Mouse (Mus musculus): ENCODE measurements around the gene Sh3bgrl2.
"Not testable (repeated sequence)": the region's sequence is repeated elsewhere in the genome, so short reads cannot be mapped to it uniquely, and the experiment has no call there.

Gene Sh3bgrl2

GRCm38 (mm10) chr9:83547830-83548689 lies at the start of gene Sh3bgrl2:
Gene Sh3bgrl2, plus strand, starts transcription at chr9:83548327.
- Histone ChIP-seq H3K27me3 (ENCODE audit: control insufficient read depth, insufficient read depth, low read length, poor library complexity, severe bottlenecking) (no peaks in the 10 kb centered on the region), H3K36me3 (ENCODE audit: control insufficient read depth, insufficient read depth, low read length, poor library complexity, severe bottlenecking) (no peaks in the 10 kb centered on the region)
- DNase-seq (ENCODE audit: low read depth, low spot score): peak; percentile 61

DNA sequence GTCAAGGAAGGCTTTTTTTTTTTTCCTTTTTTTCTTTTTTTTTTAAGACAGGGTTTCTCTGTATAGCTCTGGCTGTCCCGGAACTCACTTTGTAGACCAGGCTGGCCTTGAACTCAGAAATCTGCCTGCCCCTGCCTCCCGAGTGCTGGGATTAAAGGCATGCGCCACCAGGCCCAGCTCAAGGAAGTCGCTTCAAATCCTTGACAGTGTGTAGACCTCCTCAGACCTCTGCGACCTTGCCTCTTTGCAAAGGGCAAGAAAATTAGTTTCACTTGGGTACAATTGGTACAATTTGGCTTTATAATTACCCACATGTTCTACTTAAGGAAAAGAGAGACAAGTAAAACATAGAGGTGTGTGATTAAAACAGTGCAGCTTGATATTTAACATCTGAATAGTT lies 29.0 kb upstream of the Sh3bgrl2 start:
- H3K36me3 ChIP-seq (ENCODE audit: control insufficient read depth, insufficient read depth, low read length, poor library complexity, severe bottlenecking); DNase-seq (ENCODE audit: low read depth, low spot score); H3K27me3 ChIP-seq (ENCODE audit: control insufficient read depth, insufficient read depth, low read length, poor library complexity, severe bottlenecking): not testable (repeated sequence)

GRCm38 (mm10) chr9:83519510-83520155 lies 28.5 kb upstream of the Sh3bgrl2 start:
- Histone ChIP-seq H3K27me3 (ENCODE audit: control insufficient read depth, insufficient read depth, low read length, poor library complexity, severe bottlenecking) (no peaks in the 10 kb centered on the region), H3K36me3 (ENCODE audit: control insufficient read depth, insufficient read depth, low read length, poor library complexity, severe bottlenecking) (no peaks in the 10 kb centered on the region)
- DNase-seq (ENCODE audit: low read depth, low spot score): no peak

- H3K27me3 ChIP-seq (ENCODE audit: control insufficient read depth, insufficient read depth, low read length, poor library complexity, severe bottlenecking): no peaks in the 10 kb centered on the region
- DNase-seq (ENCODE audit: low read depth, low spot score): no peak
Measured at GRCm38 (mm10) chr9:83527341-83528060, 20.6 kb upstream of the Sh3bgrl2 start.

GRCm38 (mm10) chr9:83533044-83533769 lies 14.9 kb upstream of the Sh3bgrl2 start:
- peak; percentile 9 for DNase-seq (ENCODE audit: low read depth, low spot score)
- Histone ChIP-seq H3K36me3 (ENCODE audit: control insufficient read depth, insufficient read depth, low read length, poor library complexity, severe bottlenecking) (no peaks in the 10 kb centered on the region), H3K27me3 (ENCODE audit: control insufficient read depth, insufficient read depth, low read length, poor library complexity, severe bottlenecking) (no peaks in the 10 kb centered on the region)

More at GRCm38 (mm10) chr9:83527341-83528060, 20.6 kb upstream of the Sh3bgrl2 start:
- no peaks in the 10 kb centered on the region for H3K36me3 ChIP-seq (ENCODE audit: control insufficient read depth, insufficient read depth, low read length, poor library complexity, severe bottlenecking)

DNA sequence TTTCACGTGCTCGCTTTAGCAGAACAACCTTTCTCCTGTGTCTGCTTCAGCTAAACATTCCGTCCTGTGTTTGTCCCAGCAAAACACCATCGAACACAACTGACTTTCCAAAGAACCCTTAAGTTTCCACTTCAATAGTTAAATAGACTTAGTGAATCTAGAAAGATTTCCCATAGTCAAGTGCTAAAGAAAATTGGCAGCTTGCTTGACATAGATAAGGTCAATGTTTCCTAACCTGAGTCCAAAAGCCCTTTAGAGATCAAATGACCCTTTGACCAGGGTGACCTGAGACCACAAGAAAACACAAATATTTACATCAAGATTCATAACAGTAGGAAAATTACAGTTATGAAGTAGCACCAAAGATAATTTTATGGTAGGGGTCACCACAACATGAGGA lies 11.2 kb upstream of the Sh3bgrl2 start:
- no peak for DNase-seq (ENCODE audit: low read depth, low spot score)
- no peaks in the 10 kb centered on the region for H3K36me3 ChIP-seq (ENCODE audit: control insufficient read depth, insufficient read depth, low read length, poor library complexity, severe bottlenecking)
- no peaks in the 10 kb centered on the region for H3K27me3 ChIP-seq (ENCODE audit: control insufficient read depth, insufficient read depth, low read length, poor library complexity, severe bottlenecking)

DNA sequence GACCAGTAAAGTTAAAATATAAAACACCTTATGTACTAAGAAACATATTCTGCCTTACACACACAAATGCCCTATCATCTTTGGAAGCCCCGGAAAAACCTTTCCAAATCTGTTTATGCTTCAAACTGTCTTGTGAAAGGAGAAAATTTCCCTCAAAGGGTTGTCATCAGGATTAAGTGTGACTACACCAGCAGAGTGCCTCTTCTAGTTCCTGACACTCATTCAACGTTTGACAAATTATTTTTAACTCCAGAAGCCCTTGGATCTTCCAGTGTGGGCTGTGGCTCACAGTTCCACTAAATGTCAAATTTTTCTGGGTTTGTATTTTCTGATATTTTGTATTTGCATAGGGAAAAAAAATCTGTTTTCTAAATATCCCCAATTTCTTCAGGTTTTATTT lies 10.6 kb upstream of the Sh3bgrl2 start:
- DNase-seq (ENCODE audit: low read depth, low spot score): no peak
- Histone ChIP-seq H3K36me3 (ENCODE audit: control insufficient read depth, insufficient read depth, low read length, poor library complexity, severe bottlenecking) (no peaks in the 10 kb centered on the region), H3K27me3 (ENCODE audit: control insufficient read depth, insufficient read depth, low read length, poor library complexity, severe bottlenecking) (no peaks in the 10 kb centered on the region)

DNA sequence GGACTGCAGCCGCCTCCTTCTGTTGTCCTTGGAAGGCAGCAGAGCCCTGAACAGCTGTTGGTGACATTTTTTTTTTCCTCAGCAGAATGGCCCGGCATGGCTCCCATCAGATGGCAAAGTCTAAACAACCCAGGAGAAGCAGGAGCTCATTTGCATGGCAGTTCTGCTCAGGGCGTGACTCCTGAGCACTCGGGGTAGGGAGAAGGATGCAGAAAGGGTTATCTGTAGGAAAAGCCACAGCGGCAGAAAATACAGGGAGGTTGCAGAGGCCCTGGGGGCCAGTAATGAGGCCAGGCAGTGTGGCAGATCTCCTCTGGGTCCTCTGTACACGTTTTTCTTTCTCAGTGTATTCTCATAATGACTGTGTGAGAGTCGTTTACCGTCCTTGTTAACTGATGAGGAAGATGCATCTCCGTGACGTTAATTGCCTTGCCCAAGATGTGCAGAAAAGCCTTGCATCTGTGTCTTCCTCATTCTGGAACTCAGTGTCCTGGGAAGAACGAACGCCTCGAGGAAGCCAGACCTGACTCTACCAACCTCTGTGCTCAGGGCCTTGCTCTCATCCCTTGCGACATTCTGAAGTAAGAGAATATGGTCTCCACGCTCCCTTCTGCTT lies 10.1 kb upstream of the Sh3bgrl2 start:
- DNase-seq (ENCODE audit: low read depth, low spot score): no peak
- Histone ChIP-seq H3K36me3 (ENCODE audit: control insufficient read depth, insufficient read depth, low read length, poor library complexity, severe bottlenecking) (no peaks in the 10 kb centered on the region), H3K27me3 (ENCODE audit: control insufficient read depth, insufficient read depth, low read length, poor library complexity, severe bottlenecking) (no peaks in the 10 kb centered on the region)

GRCm38 (mm10) chr9:83539809-83540491 lies 8.2 kb upstream of the Sh3bgrl2 start:
- Histone ChIP-seq H3K27me3 (ENCODE audit: control insufficient read depth, insufficient read depth, low read length, poor library complexity, severe bottlenecking) (no peaks in the 10 kb centered on the region), H3K36me3 (ENCODE audit: control insufficient read depth, insufficient read depth, low read length, poor library complexity, severe bottlenecking) (no peaks in the 10 kb centered on the region)
- no peak for DNase-seq (ENCODE audit: low read depth, low spot score)

GRCm38 (mm10) chr9:83540492-83540857 lies 7.7 kb upstream of the Sh3bgrl2 start:
- DNase-seq (ENCODE audit: low read depth, low spot score): no peak
- Histone ChIP-seq H3K27me3 (ENCODE audit: control insufficient read depth, insufficient read depth, low read length, poor library complexity, severe bottlenecking) (no peaks in the 10 kb centered on the region), H3K36me3 (ENCODE audit: control insufficient read depth, insufficient read depth, low read length, poor library complexity, severe bottlenecking) (no peaks in the 10 kb centered on the region)

GRCm38 (mm10) chr9:83540975-83541374 lies 7.2 kb upstream of the Sh3bgrl2 start:
- Histone ChIP-seq H3K36me3 (ENCODE audit: control insufficient read depth, insufficient read depth, low read length, poor library complexity, severe bottlenecking) (no peaks in the 10 kb centered on the region), H3K27me3 (ENCODE audit: control insufficient read depth, insufficient read depth, low read length, poor library complexity, severe bottlenecking) (no peaks in the 10 kb centered on the region)
- DNase-seq (ENCODE audit: low read depth, low spot score): no peak

DNA sequence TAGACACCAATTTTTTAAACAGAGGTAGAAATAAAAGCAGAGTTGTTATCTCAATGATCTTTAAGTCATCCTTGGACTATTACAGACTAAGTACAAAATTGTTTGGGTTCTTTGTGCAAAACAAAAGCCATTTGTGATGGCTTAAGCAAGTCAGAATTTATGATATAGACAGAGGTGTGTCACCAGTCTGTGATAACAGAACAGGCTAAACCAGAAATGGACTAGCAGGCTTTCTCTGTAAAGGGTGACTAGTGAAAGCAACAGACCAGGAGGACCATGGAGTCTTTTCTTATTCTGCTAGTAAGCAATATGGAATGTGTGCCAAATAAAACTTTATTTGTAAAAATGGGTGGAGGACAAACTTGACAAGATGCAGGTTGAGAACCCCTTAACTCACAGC lies 2.9 kb upstream of the Sh3bgrl2 start:
- no peak for DNase-seq (ENCODE audit: low read depth, low spot score)
- Histone ChIP-seq H3K27me3 (ENCODE audit: control insufficient read depth, insufficient read depth, low read length, poor library complexity, severe bottlenecking) (no peaks in the 10 kb centered on the region), H3K36me3 (ENCODE audit: control insufficient read depth, insufficient read depth, low read length, poor library complexity, severe bottlenecking) (no peaks in the 10 kb centered on the region)

DNA sequence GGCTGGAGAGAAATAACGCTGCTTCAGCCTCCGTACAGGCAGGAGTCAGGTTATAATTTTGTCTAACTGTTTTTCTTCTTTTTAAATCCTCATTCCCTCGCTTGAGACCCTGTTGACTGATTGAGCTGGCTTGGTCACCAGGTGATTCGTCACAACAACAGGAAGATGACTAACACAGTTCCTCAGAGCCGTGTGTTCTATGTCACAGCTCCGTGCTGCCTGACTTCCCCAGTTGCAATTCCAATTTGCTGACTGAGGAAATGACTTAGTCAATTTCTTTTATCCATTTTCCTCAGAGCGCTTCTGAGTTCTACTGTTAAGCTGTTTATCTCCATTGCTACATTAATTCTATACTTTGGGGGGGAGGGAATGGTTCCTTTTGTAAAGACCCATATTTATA lies 1.8 kb upstream of the Sh3bgrl2 start:
- no peak for DNase-seq (ENCODE audit: low read depth, low spot score)
- Histone ChIP-seq H3K27me3 (ENCODE audit: control insufficient read depth, insufficient read depth, low read length, poor library complexity, severe bottlenecking) (no peaks in the 10 kb centered on the region), H3K36me3 (ENCODE audit: control insufficient read depth, insufficient read depth, low read length, poor library complexity, severe bottlenecking) (no peaks in the 10 kb centered on the region)

DNA sequence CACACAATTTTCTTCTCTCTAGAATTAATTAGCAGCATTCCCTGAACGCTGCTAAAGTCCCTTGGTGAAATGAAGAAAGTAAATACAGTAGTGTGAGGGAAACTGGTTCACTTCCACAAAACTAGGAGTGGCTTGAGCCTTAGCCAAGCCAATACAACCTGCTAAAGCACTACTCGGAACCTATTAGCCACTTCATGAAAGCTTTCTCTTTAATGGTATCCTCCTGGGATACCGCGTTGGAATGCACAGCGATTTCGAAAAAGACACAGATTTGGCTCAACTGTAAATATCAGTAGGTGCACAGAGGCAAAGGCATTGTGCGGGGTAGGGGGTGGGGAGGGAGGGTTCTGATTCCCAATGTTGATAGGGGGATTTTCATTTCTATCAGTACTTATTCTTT lies 898 bp upstream of the Sh3bgrl2 start:
- no peak for DNase-seq (ENCODE audit: low read depth, low spot score)
- Histone ChIP-seq H3K36me3 (ENCODE audit: control insufficient read depth, insufficient read depth, low read length, poor library complexity, severe bottlenecking) (no peaks in the 10 kb centered on the region), H3K27me3 (ENCODE audit: control insufficient read depth, insufficient read depth, low read length, poor library complexity, severe bottlenecking) (no peaks in the 10 kb centered on the region)
